Mouse (Mus musculus): ENCODE measurements around the gene Actr3b. TPM values are rescaled to one million over a fixed set of nuclear protein-coding genes. Genes with fewer than 3 reads are reported as not detected.

Actr3b gene
- 3.5 and 4.2 TPM in 2 replicates for polyA plus RNA-seq (2012; rRNA removed; ENCODE audit: low replicate concordance)

GRCm38 (mm10) chr5:25759460-25760409 lies at the start of gene Actr3b:
Gene Actr3b (plus strand): TSS chr5:25759997.

Other genes starting within 250 kb of the Actr3b start
- 0.06 and 0.08 TPM in 2 replicates for gene Cct8l1, start 243.9 kb upstream of the Actr3b start, polyA plus RNA-seq (2012; rRNA removed; ENCODE audit: low replicate concordance)
- 6.6 and 7.4 TPM in 2 replicates for gene Xrcc2, start 54.2 kb upstream of the Actr3b start, polyA plus RNA-seq (2012; rRNA removed; ENCODE audit: low replicate concordance)
- gene Gm21663, start 182.4 kb downstream of the Actr3b start, polyA plus RNA-seq (2012; rRNA removed; ENCODE audit: low replicate concordance) = not detected in 2 replicates
- gene Gm21671, start 194.4 kb downstream of the Actr3b start, polyA plus RNA-seq (2012; rRNA removed; ENCODE audit: low replicate concordance) = not detected in 2 replicates
- gene Gm21680, start 212.7 kb downstream of the Actr3b start, polyA plus RNA-seq (2012; rRNA removed; ENCODE audit: low replicate concordance) = not detected in 2 replicates
- gene Gm21698, start 228.7 kb downstream of the Actr3b start, polyA plus RNA-seq (2012; rRNA removed; ENCODE audit: low replicate concordance) = not detected in 2 replicates
- not detected in 2 replicates for gene Gm1979, start 244.8 kb downstream of the Actr3b start, polyA plus RNA-seq (2012; rRNA removed; ENCODE audit: low replicate concordance)